Mouse (Mus musculus): ENCODE measurements around the gene Zfp189.

The Zfp189 gene

GRCm38 (mm10) chr4:49539665-49540064 is 18.7 kb downstream of the Zfp189 start:
- no peak for DNase-seq

- no peak for DNase-seq
These were observed 20.0 kb downstream of the Zfp189 start for GRCm38 (mm10) chr4:49540966-49541365.

GRCm38 (mm10) chr4:49546026-49546425 is 25.1 kb downstream of the Zfp189 start:
- no peak for DNase-seq

GRCm38 (mm10) chr4:49546873-49547543 is 26.0 kb downstream of the Zfp189 start:
- no peak for DNase-seq

GRCm38 (mm10) chr4:49547544-49548219 is 26.7 kb downstream of the Zfp189 start:
- DNase-seq: no peak

GRCm38 (mm10) chr4:49549383-49549782 is 28.4 kb downstream of the Zfp189 start, which contains the start of gene Aldob:
Gene Aldob, minus strand, starts transcription at chr4:49549546.
- no peak for DNase-seq

- DNase-seq: no peak
These were observed 32.4 kb downstream of the Zfp189 start for GRCm38 (mm10) chr4:49553380-49553779.

- no peak for DNase-seq
These were observed 36.4 kb downstream of the Zfp189 start for GRCm38 (mm10) chr4:49557375-49557774.

- DNase-seq: no peak
These were observed 37.2 kb downstream of the Zfp189 start for GRCm38 (mm10) chr4:49558181-49558580.

- DNase-seq: no peak
These were observed 39.2 kb downstream of the Zfp189 start for GRCm38 (mm10) chr4:49559915-49560772.

GRCm38 (mm10) chr4:49567613-49568012 is 46.6 kb downstream of the Zfp189 start:
- DNase-seq: peak; percentile 3 to 18

- no peak for DNase-seq
These were observed 51.2 kb downstream of the Zfp189 start for GRCm38 (mm10) chr4:49572194-49572593.
